Mouse (Mus musculus) urinary bladder, adult 2 months (tissue): Measurements from ENCODE around the gene Dnah8. TPM values are rescaled to one million over a fixed set of nuclear protein-coding genes. Genes with fewer than 3 reads are reported as not detected.
"Not testable (repeated sequence)": the region's sequence is repeated elsewhere in the genome, so short reads cannot be mapped to it uniquely, and the experiment has no call there.

Experiments used
- DNase-seq: peaks from one replicate; pipeline ENCODE4 v3.0.0; 2022; ENCODE audit warnings: low spot score
- polyA plus RNA-seq: library from polyadenylated mRNA; depleted of rRNA; stranded (reverse); fragments of >200 nt; gene quantifications from 2 replicates; pipeline ENCODE4 v1.2.3, GENCODE M21; 2012

Gene Dnah8
- polyA plus RNA-seq, 1 experiment, result 0.78 TPM

- peak; percentile 23 for DNase-seq
Measured at GRCm38 (mm10) chr17:30609305-30609979, 14.7 kb upstream of the Dnah8 start.

GRCm38 (mm10) chr17:30609980-30610307 is 14.2 kb upstream of the Dnah8 start:
- peak; percentile 9 for DNase-seq

GRCm38 (mm10) chr17:30610739-30611138 is 13.4 kb upstream of the Dnah8 start:
- DNase-seq, result peak; percentile 2

GRCm38 (mm10) chr17:30611221-30612074 is 12.7 kb upstream of the Dnah8 start:
- peak; percentile 14 for DNase-seq

- peak; percentile 100 for DNase-seq
Measured at GRCm38 (mm10) chr17:30612075-30612859, 11.9 kb upstream of the Dnah8 start.

GRCm38 (mm10) chr17:30613350-30613749 is 10.8 kb upstream of the Dnah8 start:
- no peak for DNase-seq

GRCm38 (mm10) chr17:30616203-30616602 is 8.0 kb upstream of the Dnah8 start:
- no peak for DNase-seq

GRCm38 (mm10) chr17:30618136-30618891 is 5.8 kb upstream of the Dnah8 start:
- DNase-seq, result peak; percentile 1

- no peak for DNase-seq
Measured at GRCm38 (mm10) chr17:30619153-30619552, 5.0 kb upstream of the Dnah8 start.

GRCm38 (mm10) chr17:30620548-30620947 is 3.6 kb upstream of the Dnah8 start:
- DNase-seq, result no peak

GRCm38 (mm10) chr17:30621450-30621849 is 2.7 kb upstream of the Dnah8 start:
- DNase-seq, result no peak

GRCm38 (mm10) chr17:30623200-30623599 is 954 bp upstream of the Dnah8 start:
- peak; percentile 7 for DNase-seq

- not testable (repeated sequence) for DNase-seq
Measured at GRCm38 (mm10) chr17:30626719-30627118, 2.6 kb downstream of the Dnah8 start, which contains the start of gene Glo1. Gene Glo1, minus strand, starts transcription at chr17:30626871.

GRCm38 (mm10) chr17:30635367-30635766 is 11.2 kb downstream of the Dnah8 start:
- no peak for DNase-seq

GRCm38 (mm10) chr17:30637714-30638113 is 13.6 kb downstream of the Dnah8 start:
- no peak for DNase-seq

GRCm38 (mm10) chr17:30638996-30639395 is 14.8 kb downstream of the Dnah8 start:
- no peak for DNase-seq

GRCm38 (mm10) chr17:30640896-30641295 is 16.7 kb downstream of the Dnah8 start:
- DNase-seq, result no peak

- no peak for DNase-seq
Measured at GRCm38 (mm10) chr17:30648770-30649169, 24.6 kb downstream of the Dnah8 start.

GRCm38 (mm10) chr17:30653010-30653409 is 28.9 kb downstream of the Dnah8 start:
- DNase-seq, result no peak

- no peak for DNase-seq
Measured at GRCm38 (mm10) chr17:30657530-30658151, 33.5 kb downstream of the Dnah8 start.

- peak; percentile 66 for DNase-seq
Measured at GRCm38 (mm10) chr17:30658152-30658544, 34.0 kb downstream of the Dnah8 start.
